In the genomic region with DNA sequence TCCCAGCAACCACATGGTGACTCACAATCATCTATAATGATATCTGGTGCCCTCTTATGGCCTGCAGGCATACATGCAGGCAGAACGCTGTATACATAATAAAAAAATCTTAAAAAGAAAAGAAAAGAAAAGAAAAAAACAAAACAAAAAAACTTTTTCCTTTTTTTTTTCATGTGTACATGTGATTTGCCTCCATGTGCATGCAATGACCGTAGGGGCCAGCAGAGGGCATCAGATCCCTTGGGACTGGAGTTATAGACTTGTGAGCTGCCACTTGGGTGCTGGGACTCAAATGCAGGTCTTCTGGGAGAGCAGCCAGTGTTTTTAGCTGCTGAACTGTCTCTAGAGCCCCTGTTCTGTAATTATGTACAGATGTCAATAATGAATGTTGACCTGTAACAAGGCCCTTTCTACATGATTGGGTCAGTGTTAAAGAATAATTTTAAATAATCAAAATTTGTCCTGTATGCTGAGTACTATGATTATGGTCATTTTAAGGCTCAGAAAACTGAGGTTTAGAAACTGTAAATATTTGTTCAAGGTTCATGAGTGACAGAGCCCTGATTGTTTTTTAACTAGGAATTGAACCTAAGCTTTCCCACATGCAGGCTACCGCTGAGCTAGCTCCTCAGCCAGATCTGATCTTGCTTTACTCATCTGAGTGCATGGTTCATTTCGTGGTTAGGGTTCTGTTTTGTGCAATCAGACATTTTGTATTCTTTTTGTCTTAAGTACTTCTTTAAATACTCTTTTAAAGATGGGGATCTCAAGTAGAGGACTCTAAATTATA, we compare ENCODE assay signal across 9 mouse cellular contexts. TPM values are rescaled to one million over a fixed set of nuclear protein-coding genes. Genes with fewer than 3 reads are reported as not detected.
DNase-seq lines count a peak whose midpoint lies in the region; ATAC-seq and TF ChIP-seq lines count a peak whose summit lies in the region.
"Had no signal": no experiment of that assay in that cellular context is flagged by ENCODE, and none has a peak within 500 bp of the region (broad histone marks: within the 10 kb centered on the region; RNA-seq: fewer than 3 reads in every experiment).

No protein-coding gene starts in this region.

- H3K4me3 ChIP-seq in liver, embryonic 12.5 days = no peak overlapping the region
- no peak overlapping the region for H3K4me3 ChIP-seq in stomach, postnatal 0 days (ENCODE audit: low read depth, low read length)
- H3K4me3 ChIP-seq: erythroblast, embryonic 14.5 days had no signal

- WGBS in liver, embryonic 12.5 days (ENCODE audit: insufficient replicate concordance) = 56% methylated on average over 4 of the region's 4 CpGs
- WGBS in stomach, postnatal 0 days = 79% methylated on average over 4 of the region's 4 CpGs

- no peaks in the 10 kb centered on the region for H3K36me3 ChIP-seq in liver, embryonic 12.5 days
- no peaks in the 10 kb centered on the region for H3K36me3 ChIP-seq in stomach, postnatal 0 days (ENCODE audit: control insufficient read depth, insufficient read depth, low read length)

- H3K27ac ChIP-seq in liver, embryonic 12.5 days = no peak overlapping the region
- H3K27ac ChIP-seq in stomach, postnatal 0 days (replicated peaks) = no peak overlapping the region

- H3K9ac ChIP-seq in liver, embryonic 12.5 days = no peak overlapping the region
- H3K9ac ChIP-seq in stomach, postnatal 0 days (ENCODE audit: low read length) = no peak overlapping the region

- ATAC-seq in liver, embryonic 12.5 days = no peak
- no peak for ATAC-seq in stomach, postnatal 0 days (ENCODE audit: low FRiP score, low TSS enrichment)
- no peak for ATAC-seq in erythroblast, adult 5-6 weeks (replicated peaks; ENCODE audit: low FRiP score, poor library complexity, severe bottlenecking)

- peak; percentile 14 for DNase-seq in adrenal gland, postnatal 25 days
- no peak for DNase-seq in adrenal gland, adult 8-10 months
- DNase-seq in liver = peak; percentile 59
- DNase-seq in kidney, postnatal 10 days = peak; percentile 61
- DNase-seq in stomach, postnatal 0 days (ENCODE audit: low spot score) = peak; percentile 36
- DNase-seq in heart, adult 8-10 months (ENCODE audit: low spot score) = no peak

- no peak overlapping the region for H3K4me2 ChIP-seq in liver, embryonic 12.5 days
- no peak overlapping the region for H3K4me2 ChIP-seq in stomach, postnatal 0 days (replicated peaks; ENCODE audit: low read depth)

- TF ChIP-seq CTCF in stomach, postnatal 0 days (IDR thresholded peaks at IDR 0.05; ENCODE audit: low read depth) = peak; percentile 63

- no peak for TF ChIP-seq EP300 in stomach, postnatal 0 days (optimal IDR thresholded peaks at IDR 0.05)

- H3K4me1 ChIP-seq in liver, embryonic 12.5 days = no peaks in the 10 kb centered on the region; the same call in 1 of the 2 replicates
- no peaks in the 10 kb centered on the region for H3K4me1 ChIP-seq in stomach, postnatal 0 days (replicated peaks; ENCODE audit: control insufficient read depth, insufficient read depth)

- H3K9me3 ChIP-seq in liver, embryonic 12.5 days (replicated peaks) = no peaks in the 10 kb centered on the region
- no peaks in the 10 kb centered on the region for H3K9me3 ChIP-seq in stomach, postnatal 0 days (ENCODE audit: control insufficient read depth, low read length)

- no peaks in the 10 kb centered on the region for H3K27me3 ChIP-seq in liver, embryonic 12.5 days (replicated peaks)
- H3K27me3 ChIP-seq in stomach, postnatal 0 days (ENCODE audit: control insufficient read depth, insufficient read depth, low read length) = no peaks in the 10 kb centered on the region

RNA-seq across cellular contexts. Expression of a gene that starts 30.3 kb away (rescaled TPM):
- total RNA-seq in adrenal gland, postnatal 25 days (2021) = 1,622 and 2,124 TPM in 2 replicates
- total RNA-seq in adrenal gland, adult 8-10 months (2022) = 1,000 to 10,000 TPM; 1,389 to 2,039 (median 1,779) TPM
- polyA plus RNA-seq in liver, embryonic 12.5 days (2016; fragmentation: Nextera tagmentation; extraction: Ambion mirVana) = 34.4 and 34.9 TPM in 2 replicates
- polyA plus RNA-seq in stomach, postnatal 0 days (2015; fragmentation: Nextera tagmentation; extraction: Ambion mirVana) = 143 TPM in 2 replicates
- total RNA-seq in erythroblast, adult 5-6 weeks (2015; ENCODE audit: low replicate concordance) = 2.3 TPM in 1 of 2 replicates, not detected in the other
- total RNA-seq in erythroblast, adult 5-6 weeks (2017; ENCODE audit: low replicate concordance) = 1.1 and 1.7 TPM in 2 replicates
- total RNA-seq in heart, adult 8-10 months (2022) = 10 to 100 TPM; 80.8 to 96.5 (median 88.2) TPM

RNA-seq across cellular contexts. Expression of a gene that starts 53.3 kb away (rescaled TPM):
- 126 and 139 TPM in 2 replicates for total RNA-seq in adrenal gland, postnatal 25 days (2021)
- 100 to 1,000 TPM; 112 to 126 (median 123) TPM for total RNA-seq in adrenal gland, adult 8-10 months (2022)
- 91.0 and 95.6 TPM in 2 replicates for polyA plus RNA-seq in liver, embryonic 12.5 days (2016; fragmentation: Nextera tagmentation; extraction: Ambion mirVana)
- 40.9 and 52.7 TPM in 2 replicates for polyA plus RNA-seq in stomach, postnatal 0 days (2015; fragmentation: Nextera tagmentation; extraction: Ambion mirVana)
- 29.4 and 31.1 TPM in 2 replicates for total RNA-seq in erythroblast, adult 5-6 weeks (2015; ENCODE audit: low replicate concordance)
- 39.3 and 52.5 TPM in 2 replicates for total RNA-seq in erythroblast, adult 5-6 weeks (2017; ENCODE audit: low replicate concordance)
- total RNA-seq in heart, adult 8-10 months (2022) = 10 to 100 TPM; 85.9 to 98.0 (median 89.2) TPM

Comparison
In these comparisons a context has a peak if more than half of its experiments do, and no peak if none do; other contexts are left out.
1. DNase-seq: peak in adrenal gland, postnatal 25 days (single experiment), liver (single experiment), kidney, postnatal 10 days (single experiment) and stomach, postnatal 0 days (single experiment); none in adrenal gland, adult 8-10 months (single experiment) and heart, adult 8-10 months (single experiment).
2. RNA of a gene that starts 30.3 kb away (total RNA-seq): 1,389 to 2,039 TPM in adrenal gland, adult 8-10 months, 1,622 to 2,124 TPM in adrenal gland, postnatal 25 days and 80.8 to 96.5 TPM in heart, adult 8-10 months; 1.1 to 2.3 TPM in erythroblast, adult 5-6 weeks; every median in the first group is over 10 times any median in the second.